Mouse (Mus musculus) G1E (cell line): ENCODE results near the gene Fuom.

Experiments
- CTCF ChIP-seq: IDR thresholded peaks from 2 replicates; pipeline ENCODE4 v1.5.1; 2012; ENCODE audit warnings: low read depth, low read length, inconsistent platforms, mixed read lengths
- GATA1 ChIP-seq: IDR thresholded peaks from 2 replicates; pipeline ENCODE4 v1.6.1; 2012; ENCODE audit warnings: borderline replicate concordance, low read length, inconsistent platforms, mixed read lengths
- TAL1 ChIP-seq: conservative IDR thresholded peaks from 2 replicates; pipeline ENCODE4 v1.6.1; 2012; ENCODE audit warnings: low read depth, low read length, inconsistent platforms, mixed read lengths

GRCm38 (mm10) chr7:140127911-140128310 is 25.7 kb upstream of the Fuom start:
- no peak for TF ChIP-seq CTCF
- TF ChIP-seq TAL1: no peak
- TF ChIP-seq GATA1: no peak
